Mouse (Mus musculus) v-Abl transformed pro-B cells (cell line): Measurements from ENCODE around the gene Cpa4.

Experiments used
- in situ Hi-C, 2 experiments: fragments of 400-800 bp; cut with MboI; formaldehyde crosslinking; loops; one replicate each; pipeline ENCODE4 v1.15.1; 2025; ENCODE audit not compliant: unreplicated experiment in 2 of 2

Gene Cpa4

GRCm38 (mm10) chr6:30620994-30621393, 52.8 kb downstream of the Cpa4 start:
- in situ Hi-C loops = no loop called here

- in situ Hi-C loops = no loop called here
Observed at GRCm38 (mm10) chr6:30621986-30622389, 53.8 kb downstream of the Cpa4 start.

GRCm38 (mm10) chr6:30624763-30625162, 56.6 kb downstream of the Cpa4 start:
- in situ Hi-C loops = no loop called here

- in situ Hi-C loops = no loop called here
Observed at GRCm38 (mm10) chr6:30628152-30628551, 60.0 kb downstream of the Cpa4 start.

- in situ Hi-C loops = no loop called here
Observed at GRCm38 (mm10) chr6:30629989-30630388, 61.8 kb downstream of the Cpa4 start.

- in situ Hi-C loops = no loop called here
Observed at GRCm38 (mm10) chr6:30635361-30635862, 67.2 kb downstream of the Cpa4 start.

GRCm38 (mm10) chr6:30636186-30636842, 68.1 kb downstream of the Cpa4 start:
- in situ Hi-C loops = no loop called here

- in situ Hi-C loops = no loop called here
Observed at GRCm38 (mm10) chr6:30638674-30639268, 70.6 kb downstream of the Cpa4 start, which contains the start of gene Cpa1. Gene Cpa1 (plus strand): TSS chr6:30639218.
